Mouse (Mus musculus) hindbrain, embryonic 14.5 days (tissue): Measurements from ENCODE around the gene Pcp2. TPM values are rescaled to one million over a fixed set of nuclear protein-coding genes. Genes with fewer than 3 reads are reported as not detected.
A peak's percentile ranks its signal among the peaks of the same experiment; 100 is the strongest.

Experiments used
- ATAC-seq: fragments of 200-750 bp; cut with Nextera tagmentation; 2 replicates; pipeline ENCODE4 v1.8.0; 2017; ENCODE audit warnings: moderate number of reproducible peaks, mild to moderate bottlenecking, moderate TSS enrichment, moderate library complexity; ENCODE audit not compliant: low FRiP score
- DNase-seq: peaks from one replicate; pipeline ENCODE4 v3.0.0-alpha.2; 2015; ENCODE audit warnings: low spot score
- H3K27ac ChIP-seq: fragments of 300-500 bp; sonication (generic); 2 replicates; pipeline ENCODE4 v1.5.1; 2014; ENCODE audit warnings: mild to moderate bottlenecking, moderate library complexity
- H3K27me3 ChIP-seq: fragments of 300-500 bp; sonication (generic); 2 replicates; pipeline ENCODE4 v1.6.1; 2014; ENCODE audit warnings: mild to moderate bottlenecking, low read length, mixed read lengths; ENCODE audit not compliant: control insufficient read depth, insufficient read depth
- H3K36me3 ChIP-seq: fragments of 300-500 bp; sonication (generic); replicated peaks from 2 replicates; pipeline ENCODE4 v1.6.1; 2014; ENCODE audit not compliant: control insufficient read depth, insufficient read depth
- H3K4me1 ChIP-seq: fragments of 300-500 bp; sonication (generic); replicated peaks from 2 replicates; pipeline ENCODE4 v1.6.1; 2014; ENCODE audit warnings: antibody characterized with exemption, low read length, mixed read lengths; ENCODE audit not compliant: control insufficient read depth, insufficient read depth
- H3K4me2 ChIP-seq: fragments of 300-500 bp; sonication (generic); replicated peaks from 2 replicates; pipeline ENCODE4 v1.6.1; 2014; ENCODE audit warnings: mild to moderate bottlenecking, moderate library complexity
- H3K4me3 ChIP-seq: fragments of 300-500 bp; sonication (generic); replicated peaks from 2 replicates; pipeline ENCODE4 v1.5.1; 2014; ENCODE audit warnings: mild to moderate bottlenecking, low read length
- H3K9ac ChIP-seq: fragments of 300-500 bp; sonication (generic); 2 replicates; pipeline ENCODE4 v1.6.1; 2014
- H3K9me3 ChIP-seq: fragments of 300-500 bp; sonication (generic); 2 replicates; pipeline ENCODE4 v1.6.1; 2016; ENCODE audit warnings: low read length; ENCODE audit not compliant: control insufficient read depth
- WGBS: fragments of 180-500 bp; shearing (Covaris S2); extraction: QIAGEN DNeasy Blood & Tissue Kit; methylation state at CpG from one replicate; pipeline ENCODE4 v1.1.7; 2014; 5-methylcytosine and 5-hydroxymethylcytosine counted together
- polyA plus RNA-seq: library from polyadenylated mRNA; unstranded; fragments of >200 nt; fragmentation: Nextera tagmentation; extraction: Ambion mirVana; gene quantifications from 2 replicates; pipeline ENCODE4 v1.2.1, GENCODE M21; 2014

Pcp2 gene
- polyA plus RNA-seq, 1 experiment from 2014 or later = 1.0 TPM

DNA sequence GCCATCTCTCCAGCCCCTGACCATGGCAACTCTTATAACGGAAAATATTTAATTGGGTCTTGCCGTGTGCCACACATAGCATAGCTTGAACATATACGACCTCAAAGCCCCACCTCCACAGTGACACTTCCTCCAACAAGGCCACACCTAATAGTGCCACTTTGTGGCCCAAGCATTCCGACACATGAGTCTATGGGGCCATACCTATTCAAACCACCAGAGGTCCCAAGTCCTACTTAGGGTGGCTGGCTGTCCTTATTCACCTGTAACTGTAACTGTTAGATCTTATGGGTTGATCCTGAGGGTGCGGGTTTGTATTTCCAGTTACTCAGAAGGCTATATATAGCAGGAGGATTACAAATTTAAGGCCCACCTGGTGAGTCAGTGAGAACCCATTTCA lies 2.7 kb upstream of the Pcp2 start:
- DNase-seq = no peak
- Histone ChIP-seq H3K9me3 (no peaks in the 10 kb centered on the region), H3K4me1 (peaks cover 5% of the 10 kb centered on the region; the same call in 1 of the 2 replicates), H3K27ac (no peak overlapping the region), H3K4me2 (no peak overlapping the region), H3K4me3 (no peak overlapping the region), H3K27me3 (0 out of 2 replicates have a peak, but pooled peaks cover 10% of the 10 kb centered on the region), H3K9ac (no peak overlapping the region), H3K36me3 (no peaks in the 10 kb centered on the region)
- no peak for ATAC-seq
- WGBS = 31% methylated on average over 5 of the region's 5 CpGs

DNA sequence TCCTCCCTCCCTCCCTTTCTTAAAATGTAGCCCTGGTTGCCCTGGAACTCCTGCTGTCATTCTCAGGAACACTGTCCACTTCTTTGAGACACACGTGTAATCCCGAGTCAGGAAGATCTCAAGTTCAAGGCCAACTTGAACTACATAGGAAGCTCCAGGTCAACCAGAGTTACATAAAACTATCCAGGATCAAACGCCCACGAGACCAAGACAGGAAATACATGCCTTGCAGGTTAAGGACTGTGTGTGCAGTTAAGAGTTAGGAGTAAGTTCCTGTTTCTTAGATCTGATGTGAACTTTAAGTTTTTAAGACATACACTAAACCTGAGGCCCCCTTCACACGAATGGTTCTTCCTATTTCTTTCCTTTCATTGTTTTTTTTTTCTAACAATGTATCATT lies 1.6 kb upstream of the Pcp2 start:
- H3K9me3 ChIP-seq = no peaks in the 10 kb centered on the region
- H3K36me3 ChIP-seq = no peaks in the 10 kb centered on the region
- H3K27ac ChIP-seq = no peak overlapping the region
- no peak for DNase-seq
- no peak overlapping the region for H3K4me2 ChIP-seq
- H3K9ac ChIP-seq = no peak overlapping the region
- 62% methylated on average over 5 of the region's 5 CpGs for WGBS
- ATAC-seq = no peak
- no peak overlapping the region for H3K4me3 ChIP-seq
- H3K4me1 ChIP-seq = peaks cover 11% of the 10 kb centered on the region
- 0 out of 2 replicates have a peak, but pooled peaks cover 10% of the 10 kb centered on the region for H3K27me3 ChIP-seq

DNA sequence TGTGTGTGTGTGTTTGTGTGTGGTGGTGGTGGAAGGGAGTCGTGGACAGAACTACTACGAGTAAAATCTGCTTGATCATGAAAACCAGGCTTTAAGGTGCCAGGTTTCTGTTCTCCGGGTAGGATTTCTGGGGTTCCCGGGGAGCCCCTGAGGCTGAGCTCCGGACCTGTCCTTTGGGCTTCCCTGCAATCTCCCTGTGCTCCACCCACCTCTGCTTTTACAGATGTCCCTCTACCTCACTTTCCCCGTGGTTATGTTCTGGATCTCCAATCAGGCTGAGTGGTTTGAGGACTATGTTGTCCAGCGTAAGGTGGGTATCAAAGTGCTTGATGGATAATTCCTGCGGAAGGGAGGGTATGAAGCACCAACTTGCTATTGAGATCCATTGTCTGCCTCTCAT lies 3.2 kb downstream of the Pcp2 start:
- Histone ChIP-seq H3K27me3 (no peaks in the 10 kb centered on the region), H3K27ac (no peak overlapping the region), H3K4me2 (peak overlapping the region; percentile 58), H3K9ac (peak overlapping the region; percentile 65; the same call in 1 of the 2 replicates), H3K4me1 (peaks cover 17% of the 10 kb centered on the region), H3K36me3 (peaks cover 13% of the 10 kb centered on the region), H3K9me3 (no peaks in the 10 kb centered on the region), H3K4me3 (peak overlapping the region; percentile 59)
- 70% methylated on average over 8 of the region's 8 CpGs for WGBS
- ATAC-seq (no peak), DNase-seq (no peak)

DNA sequence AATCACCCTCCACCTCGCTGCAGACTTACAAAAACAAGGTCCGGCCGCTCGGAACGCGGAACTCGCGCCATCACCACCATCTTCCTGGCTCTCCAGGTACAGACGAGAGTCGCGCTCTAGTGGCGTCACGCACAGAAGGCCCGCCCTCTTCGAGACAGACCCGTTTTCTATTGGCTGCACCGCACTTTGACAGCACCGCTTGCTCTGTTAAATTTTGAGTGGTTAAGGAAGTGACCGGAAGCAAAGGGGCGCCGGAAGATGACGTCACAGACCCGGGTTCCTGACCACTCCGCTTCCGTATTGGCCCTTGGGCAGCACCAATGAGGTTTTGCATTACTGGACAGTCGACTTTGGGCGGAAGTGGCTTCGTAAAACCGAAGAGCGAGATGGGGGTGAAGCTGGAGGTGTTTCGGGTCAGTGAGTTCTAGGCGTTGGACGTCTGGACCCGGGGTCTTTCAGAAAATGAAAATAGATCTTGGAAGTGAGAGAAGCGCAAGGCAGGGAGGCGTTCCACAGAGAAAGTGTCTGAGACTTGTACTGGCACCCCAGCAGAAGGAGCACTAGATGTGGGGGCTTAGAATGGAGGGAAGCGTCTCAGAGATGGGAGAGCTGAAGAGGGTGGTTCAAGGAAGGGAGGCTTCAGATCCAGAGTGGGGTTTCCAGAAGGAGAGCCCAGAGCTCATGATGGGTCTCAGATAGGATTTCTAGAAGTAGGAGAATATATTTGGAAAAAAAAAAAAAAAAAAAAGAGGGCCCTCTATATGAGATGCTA lies 4.0 kb downstream of the Pcp2 start, which contains the start of the genes Xab2 and Pet100:
Gene Xab2 (minus strand): TSS at position 118 of the 772 bp plus-strand sequence.
Gene Pet100 (plus strand): TSS at position 350 of the 772 bp plus-strand sequence.
- Histone ChIP-seq H3K4me3 (peak within 1 kb of the TSS; percentile 59), H3K4me2 (peak within 1 kb of the TSS; percentile 78), H3K9me3 (no peaks in the 10 kb centered on the region), H3K9ac (peak within 1 kb of the TSS; percentile 66), H3K36me3 (peaks cover 19% of the 10 kb centered on the region), H3K27me3 (no peaks in the 10 kb centered on the region), H3K4me1 (peaks cover 17% of the 10 kb centered on the region), H3K27ac (no peak within 1 kb of the TSS)
- under 1% methylated on average over 37 of the region's 37 CpGs for WGBS
- ATAC-seq (peak; percentile 97), DNase-seq (peak; percentile 100)

DNA sequence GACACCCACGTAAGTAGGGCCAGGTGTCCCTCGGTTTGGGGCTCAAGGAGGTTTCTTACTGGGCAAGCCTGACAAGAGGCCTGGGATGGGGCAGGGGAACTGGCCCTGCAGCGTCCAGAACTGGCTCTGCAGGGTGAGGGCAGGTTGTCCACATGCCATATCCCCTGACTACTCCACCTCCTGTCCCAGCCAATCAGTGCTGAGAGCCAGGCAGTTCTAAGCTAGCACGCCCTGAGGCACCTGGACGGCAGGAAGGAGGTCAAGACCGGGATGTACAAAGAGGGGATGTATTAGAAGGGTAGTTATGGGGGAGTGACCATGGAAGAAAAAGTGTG lies 15.6 kb downstream of the Pcp2 start:
- H3K27ac ChIP-seq = no peak overlapping the region
- DNase-seq (no peak), ATAC-seq (no peak)
- WGBS = 91% methylated on average over 6 of the region's 6 CpGs
- no peak overlapping the region for H3K4me3 ChIP-seq
- H3K9ac ChIP-seq = no peak overlapping the region
- H3K4me1 ChIP-seq = no peaks in the 10 kb centered on the region
- peaks cover 98% of the 10 kb centered on the region for H3K36me3 ChIP-seq
- no peak overlapping the region for H3K4me2 ChIP-seq
- H3K9me3 ChIP-seq = no peaks in the 10 kb centered on the region
- no peaks in the 10 kb centered on the region for H3K27me3 ChIP-seq

DNA sequence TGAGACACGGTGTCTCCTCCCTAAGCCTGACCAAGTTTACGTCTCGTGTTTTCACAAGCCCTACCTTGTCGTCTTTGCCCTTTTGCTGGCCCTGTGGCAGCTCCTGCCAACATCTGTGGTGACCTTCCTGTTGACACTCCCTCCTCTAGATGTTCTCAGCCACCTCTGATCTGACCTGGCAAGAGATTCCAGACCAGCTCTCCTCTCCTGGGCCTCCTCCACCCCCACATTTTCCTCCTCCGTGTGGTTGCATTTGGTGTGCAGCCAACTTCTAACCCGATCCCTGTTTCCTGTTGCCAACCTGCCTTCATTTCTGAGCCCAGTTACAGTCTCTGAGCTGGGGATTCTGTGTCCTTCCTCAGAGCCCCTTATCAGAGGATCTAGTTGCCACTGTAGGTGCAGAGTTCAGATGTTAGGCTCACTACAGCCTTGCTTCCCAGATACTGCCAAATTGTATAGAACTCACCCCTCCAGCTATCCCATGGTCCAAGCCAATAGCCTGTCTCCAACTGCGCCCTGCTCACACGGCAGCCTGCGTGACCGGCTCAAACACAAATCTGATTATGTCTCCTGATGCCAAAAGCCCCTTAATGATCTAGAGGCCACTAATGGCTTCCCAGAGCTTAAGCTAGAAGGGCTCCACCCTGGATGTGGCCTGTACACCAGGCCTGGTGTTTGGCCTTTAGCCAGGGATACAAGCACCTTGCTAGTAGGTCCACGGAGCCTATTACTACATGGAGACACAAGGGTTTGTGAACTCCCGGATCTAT lies 16.1 kb downstream of the Pcp2 start:
- Histone ChIP-seq H3K9ac (no peak overlapping the region), H3K36me3 (peaks cover 98% of the 10 kb centered on the region), H3K9me3 (no peaks in the 10 kb centered on the region), H3K4me2 (no peak overlapping the region), H3K27me3 (no peaks in the 10 kb centered on the region), H3K27ac (no peak overlapping the region), H3K4me1 (no peaks in the 10 kb centered on the region), H3K4me3 (no peak overlapping the region)
- 89% methylated on average over 12 of the region's 12 CpGs for WGBS
- DNase-seq = no peak
- ATAC-seq = no peak

DNA sequence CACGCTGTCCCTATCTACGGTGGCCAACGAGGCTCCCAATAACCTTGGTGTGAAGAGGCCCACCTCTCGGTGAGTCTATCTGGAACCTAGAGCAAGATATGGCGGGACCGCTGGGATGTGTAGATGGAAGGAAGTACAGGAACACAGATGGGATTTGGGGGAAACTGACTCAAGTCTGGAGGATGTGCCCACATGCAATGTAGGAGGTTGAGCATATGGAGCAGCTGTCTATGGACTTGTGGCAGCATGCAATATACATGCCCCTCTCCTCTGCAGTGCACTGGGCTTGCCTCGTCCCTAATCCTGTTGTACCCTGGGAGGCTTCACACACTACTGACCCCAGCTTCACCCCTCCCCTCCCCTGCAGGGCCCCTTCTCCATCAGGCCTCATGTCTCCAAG lies 17.5 kb downstream of the Pcp2 start:
- Histone ChIP-seq H3K27ac (no peak overlapping the region), H3K4me2 (no peak overlapping the region), H3K27me3 (no peaks in the 10 kb centered on the region), H3K4me1 (no peaks in the 10 kb centered on the region), H3K9me3 (no peaks in the 10 kb centered on the region), H3K36me3 (peaks cover 98% of the 10 kb centered on the region), H3K4me3 (no peak overlapping the region), H3K9ac (no peak overlapping the region)
- 91% methylated on average over 7 of the region's 7 CpGs for WGBS
- DNase-seq = no peak
- ATAC-seq = no peak

DNA sequence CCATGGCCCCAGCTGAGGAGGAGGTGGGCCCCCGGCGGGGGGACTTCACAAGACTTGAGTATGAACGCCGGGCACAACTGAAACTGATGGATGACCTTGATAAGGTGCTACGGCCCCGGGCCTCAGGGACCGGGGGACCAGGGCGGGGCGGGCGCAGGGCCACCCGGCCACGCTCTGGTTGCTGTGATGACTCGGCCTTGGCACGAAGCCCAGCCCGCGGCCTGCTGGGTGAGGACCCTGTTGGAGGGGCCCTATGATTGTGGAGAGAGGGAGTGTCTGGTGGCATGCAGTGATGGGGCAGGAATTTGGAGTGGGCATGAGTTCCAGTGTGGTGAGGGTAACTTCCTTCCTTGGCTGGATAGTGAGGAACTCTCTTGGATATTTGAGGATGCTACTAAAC lies 18.8 kb downstream of the Pcp2 start:
- Histone ChIP-seq H3K4me2 (no peak overlapping the region), H3K4me3 (no peak overlapping the region), H3K9ac (no peak overlapping the region), H3K4me1 (no peaks in the 10 kb centered on the region), H3K9me3 (no peaks in the 10 kb centered on the region), H3K27ac (no peak overlapping the region), H3K36me3 (peaks cover 98% of the 10 kb centered on the region), H3K27me3 (no peaks in the 10 kb centered on the region)
- DNase-seq = no peak
- WGBS = 90% methylated on average over 16 of the region's 16 CpGs
- ATAC-seq = no peak

DNA sequence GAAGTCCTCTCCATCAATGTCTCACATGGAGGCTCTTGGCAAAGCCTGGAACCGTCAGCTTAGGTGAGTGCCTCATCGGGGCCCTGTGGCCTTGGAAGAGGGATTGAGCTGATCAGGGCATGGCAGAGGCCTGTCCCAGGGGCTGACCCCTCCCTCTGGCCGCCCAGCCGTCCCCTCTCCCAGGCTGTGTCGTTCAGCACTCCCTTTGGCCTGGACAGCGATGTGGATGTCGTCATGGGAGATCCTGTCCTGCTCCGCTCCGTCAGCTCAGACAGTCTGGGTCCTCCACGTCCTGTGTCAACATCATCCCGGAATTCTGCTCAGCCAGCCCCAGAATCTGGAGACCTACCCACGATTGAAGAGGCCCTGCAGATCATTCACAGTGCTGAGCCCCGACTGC lies 21.9 kb downstream of the Pcp2 start:
- Histone ChIP-seq H3K27me3 (no peaks in the 10 kb centered on the region), H3K9ac (no peak overlapping the region)

More for the DNA sequence above, 21.9 kb downstream of the Pcp2 start:
- 85% methylated on average over 13 of the region's 13 CpGs for WGBS
- ATAC-seq (no peak), DNase-seq (no peak)
- Histone ChIP-seq H3K4me3 (no peak overlapping the region), H3K27ac (no peak overlapping the region), H3K36me3 (peaks cover 95% of the 10 kb centered on the region), H3K4me2 (no peak overlapping the region), H3K4me1 (no peaks in the 10 kb centered on the region), H3K9me3 (no peaks in the 10 kb centered on the region)
